Mouse (Mus musculus): ENCODE measurements around the gene Ankrd27. TPM values are rescaled to one million over a fixed set of nuclear protein-coding genes. Genes with fewer than 3 reads are reported as not detected.
A peak's percentile ranks its signal among the peaks of the same experiment; 100 is the strongest.

Ankrd27 gene
- polyA plus RNA-seq, 1 experiment from 2014 or later: 14.2 TPM

- Histone ChIP-seq H3K36me3 (replicated peaks; ENCODE audit: insufficient read depth, low read length) (no peaks in the 10 kb centered on the region), H3K4me1 (ENCODE audit: insufficient read depth) (peaks cover 20% of the 10 kb centered on the region), H3K9ac (replicated peaks) (no peak overlapping the region), H3K27me3 (ENCODE audit: insufficient read depth, low read length) (peaks cover 24% of the 10 kb centered on the region), H3K4me3 (ENCODE audit: low read depth, low read length) (no peak overlapping the region), H3K9me3 (ENCODE audit: low read length) (no peaks in the 10 kb centered on the region), H3K27ac (ENCODE audit: low read depth) (no peak overlapping the region), H3K4me2 (ENCODE audit: low read depth, low read length) (no peak overlapping the region)
- ATAC-seq: no peak
- TF ChIP-seq CTCF (IDR thresholded peaks at IDR 0.05; ENCODE audit: low read depth) (peak; percentile 53), EP300 (IDR thresholded peaks at IDR 0.05; ENCODE audit: low read depth) (no peak)
- DNase-seq: peak; percentile 39
- WGBS (ENCODE audit: insufficient replicate concordance): 67% methylated on average over 5 of the region's 5 CpGs
Measured at GRCm38 (mm10) chr7:35582719-35583118, 3.3 kb upstream of the Ankrd27 start.

- ATAC-seq (no peak), DNase-seq (no peak)
- Histone ChIP-seq H3K36me3 (replicated peaks; ENCODE audit: insufficient read depth, low read length) (no peaks in the 10 kb centered on the region), H3K27me3 (ENCODE audit: insufficient read depth, low read length) (peaks cover 24% of the 10 kb centered on the region), H3K27ac (ENCODE audit: low read depth) (no peak overlapping the region), H3K4me2 (ENCODE audit: low read depth, low read length) (no peak overlapping the region), H3K9me3 (ENCODE audit: low read length) (no peaks in the 10 kb centered on the region), H3K4me3 (ENCODE audit: low read depth, low read length) (no peak overlapping the region), H3K4me1 (ENCODE audit: insufficient read depth) (peaks cover 21% of the 10 kb centered on the region), H3K9ac (replicated peaks) (no peak overlapping the region)
- TF ChIP-seq EP300 (IDR thresholded peaks at IDR 0.05; ENCODE audit: low read depth): no peak
- no peak for TF ChIP-seq CTCF (IDR thresholded peaks at IDR 0.05; ENCODE audit: low read depth)
- WGBS (ENCODE audit: insufficient replicate concordance): 29% methylated on average over 11 of the region's 11 CpGs
Measured at GRCm38 (mm10) chr7:35583476-35584025, 2.5 kb upstream of the Ankrd27 start.

GRCm38 (mm10) chr7:35584068-35584785 is 1.8 kb upstream of the Ankrd27 start:
- peak overlapping the region; percentile 88 for H3K4me3 ChIP-seq (ENCODE audit: low read depth, low read length)
- 7% methylated on average over 36 of the region's 36 CpGs for WGBS (ENCODE audit: insufficient replicate concordance)
- peaks cover 28% of the 10 kb centered on the region for H3K4me1 ChIP-seq (ENCODE audit: insufficient read depth)
- peak overlapping the region; percentile 84; the same call in 1 of the 2 replicates for H3K9ac ChIP-seq (replicated peaks)
- peaks cover 24% of the 10 kb centered on the region for H3K27me3 ChIP-seq (ENCODE audit: insufficient read depth, low read length)
- DNase-seq (no peak), ATAC-seq (no peak)
- H3K27ac ChIP-seq (ENCODE audit: low read depth): no peak overlapping the region
- H3K9me3 ChIP-seq (ENCODE audit: low read length): no peaks in the 10 kb centered on the region
- H3K36me3 ChIP-seq (replicated peaks; ENCODE audit: insufficient read depth, low read length): no peaks in the 10 kb centered on the region
- H3K4me2 ChIP-seq (ENCODE audit: low read depth, low read length): peak overlapping the region; percentile 98
- no peak for TF ChIP-seq EP300 (IDR thresholded peaks at IDR 0.05; ENCODE audit: low read depth)
- TF ChIP-seq CTCF (IDR thresholded peaks at IDR 0.05; ENCODE audit: low read depth): no peak

GRCm38 (mm10) chr7:35584786-35585190 is 1.3 kb upstream of the Ankrd27 start:
- H3K4me2 ChIP-seq (ENCODE audit: low read depth, low read length): peak overlapping the region; percentile 98
- TF ChIP-seq CTCF (IDR thresholded peaks at IDR 0.05; ENCODE audit: low read depth) (no peak), EP300 (IDR thresholded peaks at IDR 0.05; ENCODE audit: low read depth) (no peak)
- no peaks in the 10 kb centered on the region for H3K36me3 ChIP-seq (replicated peaks; ENCODE audit: insufficient read depth, low read length)
- peak; percentile 54 for DNase-seq
- peaks cover 32% of the 10 kb centered on the region for H3K4me1 ChIP-seq (ENCODE audit: insufficient read depth)
- no peaks in the 10 kb centered on the region for H3K9me3 ChIP-seq (ENCODE audit: low read length)
- H3K27ac ChIP-seq (ENCODE audit: low read depth): no peak overlapping the region
- peak overlapping the region; percentile 84; the same call in 1 of the 2 replicates for H3K9ac ChIP-seq (replicated peaks)
- under 1% methylated on average over 50 of the region's 50 CpGs for WGBS (ENCODE audit: insufficient replicate concordance)
- H3K4me3 ChIP-seq (ENCODE audit: low read depth, low read length): peak overlapping the region; percentile 88
- H3K27me3 ChIP-seq (ENCODE audit: insufficient read depth, low read length): peaks cover 24% of the 10 kb centered on the region
- no peak for ATAC-seq

- no peak for TF ChIP-seq CTCF (IDR thresholded peaks at IDR 0.05; ENCODE audit: low read depth)
- Histone ChIP-seq H3K27ac (ENCODE audit: low read depth) (peak within 1 kb of the TSS; percentile 79), H3K9ac (replicated peaks) (peak within 1 kb of the TSS; percentile 84), H3K9me3 (ENCODE audit: low read length) (no peaks in the 10 kb centered on the region), H3K36me3 (replicated peaks; ENCODE audit: insufficient read depth, low read length) (no peaks in the 10 kb centered on the region), H3K4me1 (ENCODE audit: insufficient read depth) (peaks cover 32% of the 10 kb centered on the region), H3K4me2 (ENCODE audit: low read depth, low read length) (peak within 1 kb of the TSS; percentile 98), H3K27me3 (ENCODE audit: insufficient read depth, low read length) (peaks cover 24% of the 10 kb centered on the region), H3K4me3 (ENCODE audit: low read depth, low read length) (peak within 1 kb of the TSS; percentile 88)
- WGBS (ENCODE audit: insufficient replicate concordance): under 1% methylated on average over 41 of the region's 45 CpGs
- DNase-seq: peak; percentile 70
- peak; percentile 33 for ATAC-seq
Measured at GRCm38 (mm10) chr7:35585191-35586054, 621 bp upstream of the Ankrd27 start, which contains the start of gene Rgs9bp. TSS of gene Rgs9bp (minus strand) at chr7:35585582.

All from liver, postnatal 0 days (tissue).